In the genomic region with DNA sequence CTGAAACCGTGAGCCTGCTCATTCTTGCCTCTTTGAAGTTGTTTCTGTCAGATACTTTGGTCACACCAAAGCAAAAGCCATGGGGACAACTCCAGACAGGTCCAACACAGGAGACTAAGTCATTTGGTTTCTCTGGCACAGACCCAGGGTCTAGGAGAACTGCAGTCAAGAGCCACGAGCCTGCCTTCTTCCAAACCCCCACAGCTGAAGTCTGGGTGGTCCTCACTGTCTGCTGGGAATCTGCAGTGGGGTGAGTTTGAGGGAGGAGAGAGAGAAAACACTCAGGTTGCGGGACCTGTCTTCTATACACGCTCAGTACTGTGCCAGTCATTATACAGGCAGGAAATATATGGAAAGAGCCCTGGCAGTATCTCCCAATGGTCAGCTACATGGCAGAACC, we compare ENCODE assay signal across 23 mouse cellular contexts. TPM values are rescaled to one million over a fixed set of nuclear protein-coding genes. Genes with fewer than 3 reads are reported as not detected.
DNase-seq lines count a peak whose midpoint lies in the region; ATAC-seq lines count a peak whose summit lies in the region.
"Had no signal": no experiment of that assay in that cellular context is flagged by ENCODE, and none has a peak within 500 bp of the region (broad histone marks: within the 10 kb centered on the region; RNA-seq: fewer than 3 reads in every experiment).

No protein-coding gene starts in this region.

- H3K27ac ChIP-seq in intestine, embryonic 14.5 days (ENCODE audit: low read depth): no peak overlapping the region
- no peak overlapping the region for H3K27ac ChIP-seq in intestine, embryonic 15.5 days
- H3K27ac ChIP-seq in forebrain, embryonic 10.5 days: no peak overlapping the region
- H3K27ac ChIP-seq: embryonic facial prominence, embryonic 15.5 days; forebrain, embryonic 15.5 days; heart, embryonic 13.5 days; hindbrain, embryonic 15.5 days had no signal

- intact Hi-C loops in heart, postnatal 36 days (cut with DNase I): no loop called here

- no peak for ATAC-seq in intestine, embryonic 14.5 days (replicated peaks; ENCODE audit: low FRiP score, low TSS enrichment, low read depth)
- ATAC-seq in intestine, embryonic 15.5 days: no peak
- ATAC-seq: CD4-positive, CD25-positive, alpha-beta regulatory T cell, adult 4 months; forebrain, embryonic 15.5 days had no signal

- 79% methylated on average over 4 of the region's 4 CpGs for WGBS in intestine, embryonic 14.5 days
- WGBS in intestine, embryonic 15.5 days: 72% methylated on average over 4 of the region's 4 CpGs
- 86% methylated on average over 4 of the region's 4 CpGs for WGBS in forebrain, embryonic 10.5 days

- no peaks in the 10 kb centered on the region for H3K27me3 ChIP-seq in intestine, embryonic 14.5 days (replicated peaks; ENCODE audit: control insufficient read depth, insufficient read depth, low read length)
- H3K27me3 ChIP-seq in intestine, embryonic 15.5 days (replicated peaks): no peaks in the 10 kb centered on the region
- H3K27me3 ChIP-seq in forebrain, embryonic 10.5 days (ENCODE audit: poor library complexity, severe bottlenecking): peaks cover 5% of the 10 kb centered on the region; the same call in 1 of the 2 replicates
- H3K27me3 ChIP-seq: embryonic facial prominence, embryonic 15.5 days; forebrain, embryonic 15.5 days; hindbrain, embryonic 15.5 days had no signal

- peak; percentile 72 for DNase-seq in heart, adult 11 months
- DNase-seq in heart, postnatal 36 days: no peak
- DNase-seq in intestine, embryonic 14.5 days (ENCODE audit: low spot score): peak; percentile 31
- DNase-seq in right cerebral cortex, postnatal 10 days (ENCODE audit: low spot score in 2 of 2): peak; percentile 15 to 20
- no peak for DNase-seq in right cerebral cortex, postnatal 25 days
- no peak for DNase-seq in forebrain, embryonic 10.5 days (ENCODE audit: extremely low spot score, low spot score)
- DNase-seq: adrenal gland, adult 8-10 months; adrenal gland, postnatal 36 days; B cell, adult 2 months; cerebellum, adult 2 months; cerebellum, postnatal 10 days; gastrocnemius, postnatal 36 days; heart, adult 18-20 months had no signal

- no peaks in the 10 kb centered on the region for H3K4me1 ChIP-seq in intestine, embryonic 14.5 days (replicated peaks; ENCODE audit: control insufficient read depth, insufficient read depth, low read length)
- H3K4me1 ChIP-seq in intestine, embryonic 15.5 days (replicated peaks): no peaks in the 10 kb centered on the region
- H3K4me1 ChIP-seq in forebrain, embryonic 10.5 days: no peaks in the 10 kb centered on the region
- H3K4me1 ChIP-seq: embryonic facial prominence, embryonic 15.5 days; forebrain, embryonic 15.5 days; hindbrain, embryonic 15.5 days had no signal

- H3K9me3 ChIP-seq in intestine, embryonic 14.5 days (ENCODE audit: control insufficient read depth, low read length): no peaks in the 10 kb centered on the region
- H3K9me3 ChIP-seq in intestine, embryonic 15.5 days: no peaks in the 10 kb centered on the region
- H3K9me3 ChIP-seq in forebrain, embryonic 10.5 days: no peaks in the 10 kb centered on the region
- H3K9me3 ChIP-seq: embryonic facial prominence, embryonic 15.5 days; forebrain, embryonic 15.5 days; G1E; heart, embryonic 13.5 days; hindbrain, embryonic 15.5 days had no signal

- H3K9ac ChIP-seq in intestine, embryonic 14.5 days (ENCODE audit: low read length): no peak overlapping the region
- no peak overlapping the region for H3K9ac ChIP-seq in intestine, embryonic 15.5 days
- H3K9ac ChIP-seq: embryonic facial prominence, embryonic 15.5 days; forebrain, embryonic 15.5 days; heart, embryonic 13.5 days; hindbrain, embryonic 15.5 days had no signal

- H3K36me3 ChIP-seq in intestine, embryonic 14.5 days (ENCODE audit: control insufficient read depth, insufficient read depth, low read length): 0 out of 2 replicates have a peak, but pooled peaks cover 3% of the 10 kb centered on the region
- no peaks in the 10 kb centered on the region for H3K36me3 ChIP-seq in intestine, embryonic 15.5 days
- peaks cover 36% of the 10 kb centered on the region for H3K36me3 ChIP-seq in forebrain, embryonic 10.5 days (replicated peaks)
- H3K36me3 ChIP-seq: forebrain, embryonic 15.5 days; hindbrain, embryonic 15.5 days had no signal

- H3K4me2 ChIP-seq in intestine, embryonic 14.5 days (ENCODE audit: low read length): no peak overlapping the region
- H3K4me2 ChIP-seq in intestine, embryonic 15.5 days (replicated peaks): no peak overlapping the region
- H3K4me2 ChIP-seq: embryonic facial prominence, embryonic 15.5 days; forebrain, embryonic 15.5 days; heart, embryonic 13.5 days; hindbrain, embryonic 15.5 days had no signal

- no peak overlapping the region for H3K4me3 ChIP-seq in intestine, embryonic 14.5 days (ENCODE audit: low read depth, low read length)
- no peak overlapping the region for H3K4me3 ChIP-seq in intestine, embryonic 15.5 days (replicated peaks)
- no peak overlapping the region for H3K4me3 ChIP-seq in forebrain, embryonic 10.5 days
- H3K4me3 ChIP-seq: embryonic facial prominence, embryonic 15.5 days; erythroblast, embryonic 14.5 days; forebrain, embryonic 15.5 days; heart, embryonic 13.5 days; hindbrain, embryonic 15.5 days had no signal

RNA-seq across cellular contexts. Expression of gene Klrg2, which starts 9.6 kb away (rescaled TPM):
- total RNA-seq in heart, postnatal 36 days (2021): under 1 TPM; 0.33 to 0.51 TPM
- 0.30 and 0.34 TPM in 2 replicates for polyA plus RNA-seq in intestine, embryonic 14.5 days (2014; fragmentation: Nextera tagmentation; extraction: Ambion mirVana)
- polyA plus RNA-seq in intestine, embryonic 15.5 days (2015; fragmentation: Nextera tagmentation; extraction: Ambion mirVana): 0.13 and 0.14 TPM in 2 replicates
- 0.06 TPM in 2 replicates for polyA plus RNA-seq in forebrain, embryonic 10.5 days (2016; fragmentation: Nextera tagmentation; extraction: Ambion mirVana)
- polyA plus RNA-seq: CD4-positive, CD25-positive, alpha-beta regulatory T cell, adult 4 months; erythroblast, embryonic 14.5 days; forebrain, embryonic 11.5 days had no signal

RNA-seq across cellular contexts. Expression of gene Clec2l, which starts 35.4 kb away (rescaled TPM):
- 1 to 10 TPM; 1.5 to 1.7 TPM for total RNA-seq in heart, postnatal 36 days (2021)
- 1.4 and 1.6 TPM in 2 replicates for polyA plus RNA-seq in intestine, embryonic 14.5 days (2014; fragmentation: Nextera tagmentation; extraction: Ambion mirVana)
- 1.3 and 2.0 TPM in 2 replicates for polyA plus RNA-seq in intestine, embryonic 15.5 days (2015; fragmentation: Nextera tagmentation; extraction: Ambion mirVana)
- 0.26 and 0.74 TPM in 2 replicates for polyA plus RNA-seq in forebrain, embryonic 10.5 days (2016; fragmentation: Nextera tagmentation; extraction: Ambion mirVana)
- total RNA-seq: G1E; hematopoietic stem cell, adult 5-6 weeks had no signal
- polyA plus RNA-seq: CD4-positive, CD25-positive, alpha-beta regulatory T cell, adult 4 months; G1E had no signal

Comparison
In these comparisons a context has a peak if more than half of its experiments do, and no peak if none do; other contexts are left out.
1. DNase-seq: peak in heart, adult 11 months (single experiment), intestine, embryonic 14.5 days (single experiment) and right cerebral cortex, postnatal 10 days (2 of 2); none in heart, postnatal 36 days (0 of 2), right cerebral cortex, postnatal 25 days (single experiment) and forebrain, embryonic 10.5 days (single experiment).